Mouse (Mus musculus): ENCODE data around the gene Bcar1. TPM values are rescaled to one million over a fixed set of nuclear protein-coding genes. Genes with fewer than 3 reads are reported as not detected.

The Bcar1 gene
- polyA plus RNA-seq, 1 experiment = 29.5 TPM

DNA sequence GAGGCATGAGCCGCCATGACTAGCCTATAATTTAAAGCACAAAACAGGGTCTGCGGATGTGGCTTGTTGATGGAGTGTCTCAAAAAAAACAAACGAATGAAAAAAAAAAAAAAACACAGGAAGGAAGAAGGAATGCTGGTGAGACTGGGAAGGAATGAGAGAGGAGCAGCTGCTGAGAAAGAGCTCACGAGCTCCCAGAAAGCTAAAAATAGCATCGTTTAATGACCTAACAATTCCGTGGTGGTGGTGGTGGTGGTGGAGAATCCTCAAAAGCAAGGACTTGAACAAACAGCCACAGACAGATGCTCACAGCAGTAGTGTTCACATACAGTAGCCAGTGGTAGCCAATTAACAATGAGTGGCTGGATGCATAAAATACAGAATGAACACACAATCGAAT is 48.2 kb downstream of the Bcar1 start:
- TF ChIP-seq POLR2A (IDR thresholded peaks at IDR 0.05; ENCODE audit: control insufficient read depth, low read depth, low read length) (no peak), CTCF (IDR thresholded peaks at IDR 0.05; ENCODE audit: control insufficient read depth, insufficient read depth, insufficient replicate concordance, low read depth, low read length) (no peak)
- Histone ChIP-seq H3K27me3 (ENCODE audit: control insufficient read depth, insufficient read depth, low read length) (no peaks in the 10 kb centered on the region), H3K4me1 (ENCODE audit: control insufficient read depth, insufficient read depth, low read length) (no peaks in the 10 kb centered on the region), H3K36me3 (ENCODE audit: control insufficient read depth, insufficient read depth, low read length) (no peaks in the 10 kb centered on the region), H3K27ac (ENCODE audit: control insufficient read depth, insufficient read depth, low read depth, low read length) (no peak overlapping the region), H3K4me3 (ENCODE audit: control insufficient read depth, low read depth, low read length) (no peak overlapping the region)

GRCm38 (mm10) chr8:111693261-111693741 is 50.3 kb downstream of the Bcar1 start:
- Histone ChIP-seq H3K27ac (ENCODE audit: control insufficient read depth, insufficient read depth, low read depth, low read length) (no peak overlapping the region), H3K36me3 (ENCODE audit: control insufficient read depth, insufficient read depth, low read length) (no peaks in the 10 kb centered on the region), H3K27me3 (ENCODE audit: control insufficient read depth, insufficient read depth, low read length) (no peaks in the 10 kb centered on the region), H3K4me3 (ENCODE audit: control insufficient read depth, low read depth, low read length) (no peak overlapping the region), H3K4me1 (ENCODE audit: control insufficient read depth, insufficient read depth, low read length) (no peaks in the 10 kb centered on the region; the same call in 1 of the 2 replicates)
- TF ChIP-seq CTCF (IDR thresholded peaks at IDR 0.05; ENCODE audit: control insufficient read depth, insufficient read depth, insufficient replicate concordance, low read depth, low read length) = no peak

DNA sequence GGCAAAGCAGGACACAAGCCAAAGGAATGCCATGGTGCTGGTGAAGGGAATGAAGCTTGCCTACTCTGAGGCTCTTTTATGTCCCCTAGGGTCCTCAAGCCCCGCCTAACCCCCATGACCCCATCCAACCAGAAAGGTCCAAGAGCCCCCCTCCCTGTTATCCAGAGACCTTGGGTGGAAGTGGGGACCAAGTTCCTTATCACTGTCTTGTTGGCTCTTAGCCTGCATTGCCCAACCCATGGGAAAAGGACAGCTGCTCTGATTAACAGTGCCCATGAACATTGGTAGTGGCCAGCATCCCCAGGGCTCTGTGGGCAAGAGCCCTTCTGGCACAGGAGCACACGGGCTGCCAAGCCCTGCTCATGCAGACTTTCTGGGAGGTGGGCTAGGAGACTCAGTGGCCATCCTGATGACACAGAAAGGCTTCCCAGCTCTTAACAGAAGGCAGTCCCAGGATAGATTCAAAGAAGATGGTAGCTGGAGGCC is 52.6 kb downstream of the Bcar1 start, which contains the start of gene Ctrb1:
Gene Ctrb1 (minus strand): TSS at position 51 of the 486 bp plus-strand sequence.
- Histone ChIP-seq H3K4me3 (ENCODE audit: control insufficient read depth, low read depth, low read length) (no peak within 1 kb of the TSS), H3K27me3 (ENCODE audit: control insufficient read depth, insufficient read depth, low read length) (no peaks in the 10 kb centered on the region), H3K36me3 (ENCODE audit: control insufficient read depth, insufficient read depth, low read length) (no peaks in the 10 kb centered on the region), H3K4me1 (ENCODE audit: control insufficient read depth, insufficient read depth, low read length) (peaks cover 9% of the 10 kb centered on the region), H3K27ac (ENCODE audit: control insufficient read depth, insufficient read depth, low read depth, low read length) (no peak within 1 kb of the TSS)
- TF ChIP-seq CTCF (IDR thresholded peaks at IDR 0.05; ENCODE audit: control insufficient read depth, insufficient read depth, insufficient replicate concordance, low read depth, low read length) (no peak), POLR2A (IDR thresholded peaks at IDR 0.05; ENCODE audit: control insufficient read depth, low read depth, low read length) (no peak)

GRCm38 (mm10) chr8:111686881-111687280 is 56.7 kb downstream of the Bcar1 start:
- Histone ChIP-seq H3K27me3 (ENCODE audit: control insufficient read depth, insufficient read depth, low read length) (no peaks in the 10 kb centered on the region), H3K36me3 (ENCODE audit: control insufficient read depth, insufficient read depth, low read length) (no peaks in the 10 kb centered on the region), H3K4me3 (ENCODE audit: control insufficient read depth, low read depth, low read length) (peak overlapping the region; percentile 5), H3K4me1 (ENCODE audit: control insufficient read depth, insufficient read depth, low read length) (peaks cover 11% of the 10 kb centered on the region), H3K27ac (ENCODE audit: control insufficient read depth, insufficient read depth, low read depth, low read length) (no peak overlapping the region)
- TF ChIP-seq POLR2A (IDR thresholded peaks at IDR 0.05; ENCODE audit: control insufficient read depth, low read depth, low read length) (peak; percentile 11; the same call in 1 of the 2 replicates), CTCF (IDR thresholded peaks at IDR 0.05; ENCODE audit: control insufficient read depth, insufficient read depth, insufficient replicate concordance, low read depth, low read length) (0 out of 2 replicates have a peak, but pooled peaks have one; percentile 18)

DNA sequence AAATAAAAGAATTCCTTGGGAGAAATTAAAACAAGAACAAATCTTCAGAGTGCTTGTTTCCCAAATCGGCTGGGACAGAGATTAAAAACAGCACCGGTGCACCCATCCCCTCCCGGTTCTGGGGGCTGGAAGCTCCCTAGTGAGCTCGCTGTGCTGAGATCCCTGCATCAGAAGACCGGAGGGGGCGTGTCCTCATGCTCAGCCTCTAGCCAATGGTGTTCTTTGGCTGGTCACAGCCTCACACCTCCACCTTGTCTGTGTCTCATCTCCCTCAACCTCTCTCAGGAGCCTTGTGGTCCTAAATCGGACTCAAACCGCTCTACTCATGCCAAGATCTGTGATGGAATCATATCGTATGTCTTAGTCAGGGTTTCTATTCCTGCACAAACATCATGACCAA is 61.1 kb downstream of the Bcar1 start:
- peaks cover 14% of the 10 kb centered on the region for H3K4me1 ChIP-seq (ENCODE audit: control insufficient read depth, insufficient read depth, low read length)

GRCm38 (mm10) chr8:111681153-111681552 is 62.5 kb downstream of the Bcar1 start:
- no peaks in the 10 kb centered on the region for H3K36me3 ChIP-seq (ENCODE audit: control insufficient read depth, insufficient read depth, low read length)
- H3K27ac ChIP-seq (ENCODE audit: control insufficient read depth, insufficient read depth, low read depth, low read length) = no peak overlapping the region
- H3K4me1 ChIP-seq (ENCODE audit: control insufficient read depth, insufficient read depth, low read length) = peaks cover 8% of the 10 kb centered on the region; the same call in 1 of the 2 replicates
- no peak for TF ChIP-seq POLR2A (IDR thresholded peaks at IDR 0.05; ENCODE audit: control insufficient read depth, low read depth, low read length)
- TF ChIP-seq CTCF (IDR thresholded peaks at IDR 0.05; ENCODE audit: control insufficient read depth, insufficient read depth, insufficient replicate concordance, low read depth, low read length) = no peak
- no peak overlapping the region for H3K4me3 ChIP-seq (ENCODE audit: control insufficient read depth, low read depth, low read length)
- H3K27me3 ChIP-seq (ENCODE audit: control insufficient read depth, insufficient read depth, low read length) = no peaks in the 10 kb centered on the region

More for the DNA sequence above, 61.1 kb downstream of the Bcar1 start:
- Histone ChIP-seq H3K4me3 (ENCODE audit: control insufficient read depth, low read depth, low read length) (no peak overlapping the region), H3K27me3 (ENCODE audit: control insufficient read depth, insufficient read depth, low read length) (no peaks in the 10 kb centered on the region), H3K36me3 (ENCODE audit: control insufficient read depth, insufficient read depth, low read length) (no peaks in the 10 kb centered on the region), H3K27ac (ENCODE audit: control insufficient read depth, insufficient read depth, low read depth, low read length) (no peak overlapping the region)
- no peak for TF ChIP-seq CTCF (IDR thresholded peaks at IDR 0.05; ENCODE audit: control insufficient read depth, insufficient read depth, insufficient replicate concordance, low read depth, low read length)
- TF ChIP-seq POLR2A (IDR thresholded peaks at IDR 0.05; ENCODE audit: control insufficient read depth, low read depth, low read length) = no peak

- Histone ChIP-seq H3K27me3 (ENCODE audit: control insufficient read depth, insufficient read depth, low read length) (no peaks in the 10 kb centered on the region), H3K27ac (ENCODE audit: control insufficient read depth, insufficient read depth, low read depth, low read length) (no peak overlapping the region), H3K36me3 (ENCODE audit: control insufficient read depth, insufficient read depth, low read length) (no peaks in the 10 kb centered on the region), H3K4me1 (ENCODE audit: control insufficient read depth, insufficient read depth, low read length) (peaks cover 5% of the 10 kb centered on the region), H3K4me3 (ENCODE audit: control insufficient read depth, low read depth, low read length) (peak overlapping the region; percentile 49)
- TF ChIP-seq POLR2A (IDR thresholded peaks at IDR 0.05; ENCODE audit: control insufficient read depth, low read depth, low read length) = no peak
- peak; percentile 43; the same call in 1 of the 2 replicates for TF ChIP-seq CTCF (IDR thresholded peaks at IDR 0.05; ENCODE audit: control insufficient read depth, insufficient read depth, insufficient replicate concordance, low read depth, low read length)
Observed at GRCm38 (mm10) chr8:111680423-111681028, 63.1 kb downstream of the Bcar1 start.

All from testis, adult 2 months (tissue).